Mouse (Mus musculus) heart, postnatal 0 days (tissue): ENCODE results near the gene Agbl4.

Source experiments
- CTCF ChIP-seq: IDR thresholded peaks from 2 replicates; pipeline ENCODE4 v1.5.1; 2016; ENCODE audit warnings: antibody characterized with exemption, control low read depth, low read depth
- EP300 ChIP-seq: IDR thresholded peaks from 2 replicates; pipeline ENCODE4 v1.6.1; 2016; ENCODE audit warnings: antibody characterized with exemption, low read depth

GRCm38 (mm10) chr4:111701381-111701780, 1303.9 kb downstream of the Agbl4 start:
- TF ChIP-seq CTCF (no peak), EP300 (no peak)
